Mouse (Mus musculus) forebrain, embryonic 12.5 days (tissue): ENCODE measurements at regions not wholly inside any gene's neighbourhood (a gene's known extent, or its start where the extent isn't known, plus 50 kb on each side); places are given as distances from the start of the nearest gene placed in this dataset.

Experiments used
- ATAC-seq: fragments of 200-750 bp; cut with Nextera tagmentation; 2 replicates; pipeline ENCODE4 v1.8.0; 2017; ENCODE audit warnings: moderate TSS enrichment; ENCODE audit not compliant: low FRiP score
- H3K27ac ChIP-seq: fragments of 300-500 bp; sonication (generic); 2 replicates; pipeline ENCODE4 v1.5.1; 2016; ENCODE audit warnings: mild to moderate bottlenecking
- H3K27me3 ChIP-seq: fragments of 300-500 bp; sonication (generic); 2 replicates; pipeline ENCODE4 v1.6.1; 2016; ENCODE audit warnings: mild to moderate bottlenecking
- H3K36me3 ChIP-seq: fragments of 300-500 bp; sonication (generic); replicated peaks from 2 replicates; pipeline ENCODE4 v1.6.1; 2016; ENCODE audit warnings: mild to moderate bottlenecking
- H3K4me1 ChIP-seq: fragments of 300-500 bp; sonication (generic); 2 replicates; pipeline ENCODE4 v1.6.1; 2016
- H3K4me2 ChIP-seq: fragments of 300-500 bp; sonication (generic); 2 replicates; pipeline ENCODE4 v1.6.1; 2016; ENCODE audit warnings: mild to moderate bottlenecking, moderate library complexity
- H3K4me3 ChIP-seq: fragments of 300-500 bp; sonication (generic); replicated peaks from 2 replicates; pipeline ENCODE4 v1.5.1; 2016; ENCODE audit warnings: mild to moderate bottlenecking
- H3K9ac ChIP-seq: fragments of 300-500 bp; sonication (generic); 2 replicates; pipeline ENCODE4 v1.6.1; 2016; ENCODE audit warnings: mild to moderate bottlenecking
- H3K9me3 ChIP-seq: fragments of 300-500 bp; sonication (generic); 2 replicates; pipeline ENCODE4 v1.6.1; 2016
- WGBS: fragments of 180-500 bp; shearing (Covaris S2); methylation state at CpG from one replicate; pipeline ENCODE4 v1.1.7; 2016; 5-methylcytosine and 5-hydroxymethylcytosine counted together

GRCm38 (mm10) chr9:61135917-61136316, 236.2 kb upstream of the Tle3 start:
- Histone ChIP-seq H3K27me3 (peaks cover 40% of the 10 kb centered on the region), H3K4me3 (no peak overlapping the region), H3K4me2 (no peak overlapping the region), H3K27ac (no peak overlapping the region; the same call in 1 of the 2 replicates), H3K36me3 (no peaks in the 10 kb centered on the region), H3K4me1 (peaks cover 17% of the 10 kb centered on the region), H3K9ac (no peak overlapping the region), H3K9me3 (no peaks in the 10 kb centered on the region)
- ATAC-seq: no peak
- 46% methylated on average over 3 of the region's 3 CpGs for WGBS

GRCm38 (mm10) chr9:61138741-61139368, 233.3 kb upstream of the Tle3 start:
- Histone ChIP-seq H3K27me3 (peaks cover 55% of the 10 kb centered on the region), H3K9ac (no peak overlapping the region), H3K4me3 (no peak overlapping the region), H3K27ac (no peak overlapping the region), H3K36me3 (no peaks in the 10 kb centered on the region), H3K9me3 (no peaks in the 10 kb centered on the region), H3K4me2 (no peak overlapping the region), H3K4me1 (peaks cover 16% of the 10 kb centered on the region)
- WGBS: 84% methylated on average over 11 of the region's 11 CpGs
- no peak for ATAC-seq

DNA sequence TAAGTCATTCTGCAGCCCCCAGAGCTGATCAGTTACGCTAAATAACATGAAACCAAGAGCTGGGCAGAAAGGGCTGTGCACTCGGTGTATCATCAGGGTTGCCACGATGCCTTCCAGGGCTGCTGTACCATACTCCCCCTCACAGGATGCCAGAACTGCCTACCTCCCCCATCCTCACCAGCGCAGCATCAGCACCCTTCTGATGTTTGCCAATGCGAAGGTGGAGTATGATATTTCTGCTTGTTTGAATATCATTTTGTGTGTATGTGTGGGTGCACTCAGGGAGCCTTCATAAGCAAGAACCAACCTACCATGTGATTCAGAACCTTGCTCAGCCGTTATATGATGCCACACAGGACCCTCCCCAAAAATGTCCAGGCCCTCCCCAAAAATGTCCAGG, 229.1 kb upstream of the Tle3 start:
- no peaks in the 10 kb centered on the region for H3K36me3 ChIP-seq
- WGBS: 90% methylated on average over 6 of the region's 6 CpGs
- peaks cover 64% of the 10 kb centered on the region for H3K27me3 ChIP-seq
- H3K4me2 ChIP-seq: no peak overlapping the region
- 0 out of 2 replicates have a peak, but pooled peaks cover 6% of the 10 kb centered on the region for H3K4me1 ChIP-seq
- no peak for ATAC-seq
- H3K9ac ChIP-seq: no peak overlapping the region
- H3K9me3 ChIP-seq: no peaks in the 10 kb centered on the region
- H3K4me3 ChIP-seq: no peak overlapping the region
- no peak overlapping the region for H3K27ac ChIP-seq

DNA sequence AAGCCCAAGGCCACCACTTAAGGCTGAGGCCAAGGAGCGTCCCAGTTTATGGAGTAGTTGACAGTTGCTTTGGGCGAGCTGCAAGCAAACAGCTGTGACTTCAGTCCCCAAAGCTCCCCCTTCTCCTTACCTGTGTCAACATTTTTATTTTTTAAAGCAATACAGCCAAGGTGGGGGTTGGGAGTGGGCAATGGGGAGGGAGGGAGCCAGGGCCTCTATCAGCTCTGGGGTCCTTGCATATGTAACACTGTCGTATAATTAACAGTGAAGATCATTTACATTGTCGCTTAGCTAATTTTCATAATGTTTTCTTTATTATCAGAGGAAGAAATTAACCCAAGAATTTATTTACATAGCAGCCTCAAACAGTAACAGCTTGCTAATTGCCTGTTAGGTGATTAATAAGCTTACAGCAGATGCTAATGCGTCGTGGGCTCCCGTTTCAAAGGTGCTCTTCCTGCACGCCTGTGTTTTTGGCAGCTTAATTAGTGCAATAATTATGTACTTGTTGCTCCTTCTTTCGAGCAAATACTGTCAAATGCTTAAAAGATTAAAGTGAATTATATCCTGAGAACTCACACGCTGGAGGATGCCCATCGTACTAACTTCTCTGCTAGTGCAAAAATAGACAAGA, 227.4 kb upstream of the Tle3 start:
- no peak overlapping the region for H3K9ac ChIP-seq
- no peak overlapping the region for H3K4me3 ChIP-seq
- no peaks in the 10 kb centered on the region for H3K9me3 ChIP-seq
- no peak overlapping the region for H3K27ac ChIP-seq
- H3K4me2 ChIP-seq: no peak overlapping the region
- 48% methylated on average over 11 of the region's 11 CpGs for WGBS
- no peaks in the 10 kb centered on the region for H3K36me3 ChIP-seq
- H3K4me1 ChIP-seq: 0 out of 2 replicates have a peak, but pooled peaks cover 6% of the 10 kb centered on the region
- H3K27me3 ChIP-seq: peaks cover 52% of the 10 kb centered on the region
- ATAC-seq: no peak

- Histone ChIP-seq H3K9me3 (no peaks in the 10 kb centered on the region), H3K27ac (no peak overlapping the region), H3K4me3 (no peak overlapping the region), H3K4me2 (no peak overlapping the region), H3K9ac (no peak overlapping the region), H3K27me3 (peaks cover 56% of the 10 kb centered on the region), H3K36me3 (no peaks in the 10 kb centered on the region), H3K4me1 (0 out of 2 replicates have a peak, but pooled peaks cover 6% of the 10 kb centered on the region)
- ATAC-seq: no peak
- WGBS: 87% methylated on average over 8 of the region's 8 CpGs
Measured at GRCm38 (mm10) chr9:61145738-61146137, 226.4 kb upstream of the Tle3 start.

DNA sequence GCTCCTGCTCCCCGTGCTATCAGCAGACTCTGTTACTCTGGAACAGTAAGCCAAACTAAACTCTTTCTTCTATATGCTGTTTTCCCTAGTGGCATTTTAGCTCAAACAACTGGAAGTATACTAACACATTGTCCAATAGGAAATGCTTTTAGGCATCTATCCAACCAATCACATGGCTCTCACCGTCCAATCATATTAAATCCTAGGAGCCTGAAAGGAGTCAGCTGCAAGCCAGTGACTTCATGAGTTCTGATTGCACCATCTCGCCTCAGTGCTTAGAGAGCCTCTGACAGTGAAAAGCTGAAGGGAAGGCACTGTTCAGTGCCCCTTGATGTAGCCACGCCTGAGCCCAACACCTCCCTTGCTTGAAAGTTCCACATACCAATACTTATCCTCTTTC, 221.0 kb upstream of the Tle3 start:
- no peaks in the 10 kb centered on the region for H3K36me3 ChIP-seq
- H3K4me1 ChIP-seq: peaks cover 25% of the 10 kb centered on the region
- WGBS: 81% methylated on average over 4 of the region's 4 CpGs
- H3K27ac ChIP-seq: no peak overlapping the region
- H3K4me2 ChIP-seq: no peak overlapping the region
- no peak for ATAC-seq
- H3K4me3 ChIP-seq: no peak overlapping the region
- H3K9me3 ChIP-seq: no peaks in the 10 kb centered on the region
- H3K27me3 ChIP-seq: peaks cover 49% of the 10 kb centered on the region
- H3K9ac ChIP-seq: no peak overlapping the region

DNA sequence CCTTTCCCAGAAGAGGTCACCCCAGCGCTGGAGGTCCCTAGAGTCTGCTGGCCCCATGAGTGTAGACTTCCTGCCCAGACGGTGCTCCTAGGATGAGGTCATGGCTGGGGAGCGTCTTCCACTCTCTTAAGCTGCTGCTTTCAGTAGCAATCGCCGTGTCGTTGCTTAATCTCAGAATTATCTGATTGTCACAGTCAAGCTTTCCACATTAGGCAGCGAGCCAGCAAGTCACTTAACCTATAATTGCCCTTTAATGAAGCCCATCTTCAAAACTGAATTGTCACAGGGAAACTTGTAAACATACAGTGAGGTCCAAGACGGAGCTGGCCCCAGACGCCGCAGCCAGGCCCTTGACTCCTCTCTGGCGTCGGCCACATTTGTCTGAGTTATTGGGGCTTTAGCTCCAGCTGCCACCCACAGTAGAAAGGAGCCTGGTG, 220.2 kb upstream of the Tle3 start:
- H3K27me3 ChIP-seq: peaks cover 53% of the 10 kb centered on the region
- no peak for ATAC-seq
- WGBS: 57% methylated on average over 12 of the region's 12 CpGs
- no peaks in the 10 kb centered on the region for H3K9me3 ChIP-seq
- peaks cover 25% of the 10 kb centered on the region for H3K4me1 ChIP-seq
- H3K4me2 ChIP-seq: no peak overlapping the region
- H3K4me3 ChIP-seq: no peak overlapping the region
- no peak overlapping the region for H3K27ac ChIP-seq
- H3K9ac ChIP-seq: no peak overlapping the region
- H3K36me3 ChIP-seq: no peaks in the 10 kb centered on the region

DNA sequence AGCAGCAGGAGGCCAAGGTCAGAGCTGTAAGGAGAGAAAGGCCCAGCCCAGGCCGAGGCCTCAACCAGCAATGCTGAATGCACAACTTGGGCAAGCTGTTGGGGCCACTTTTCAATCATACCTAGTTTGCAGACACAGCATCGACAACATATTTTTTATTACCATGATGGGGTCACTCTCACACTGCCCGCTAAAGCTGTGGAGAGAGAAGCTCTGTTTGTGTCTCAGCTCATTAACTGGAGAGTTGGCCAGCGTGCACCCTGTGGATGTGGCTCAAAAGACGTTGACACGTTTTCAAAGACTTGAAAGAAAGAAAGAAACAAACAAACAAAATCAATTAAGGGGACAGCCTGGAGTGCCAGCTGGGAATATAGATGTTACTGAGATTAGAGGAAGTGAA, 217.4 kb upstream of the Tle3 start:
- no peak overlapping the region for H3K27ac ChIP-seq
- H3K9me3 ChIP-seq: no peaks in the 10 kb centered on the region
- ATAC-seq: no peak
- peaks cover 32% of the 10 kb centered on the region for H3K4me1 ChIP-seq
- H3K4me3 ChIP-seq: no peak overlapping the region
- 11% methylated on average over 6 of the region's 6 CpGs for WGBS
- peaks cover 65% of the 10 kb centered on the region for H3K27me3 ChIP-seq
- no peaks in the 10 kb centered on the region for H3K36me3 ChIP-seq
- no peak overlapping the region for H3K9ac ChIP-seq
- H3K4me2 ChIP-seq: no peak overlapping the region

- Histone ChIP-seq H3K9ac (no peak overlapping the region), H3K9me3 (no peaks in the 10 kb centered on the region), H3K27ac (no peak overlapping the region), H3K4me1 (peaks cover 32% of the 10 kb centered on the region), H3K4me2 (no peak overlapping the region), H3K4me3 (no peak overlapping the region), H3K36me3 (no peaks in the 10 kb centered on the region), H3K27me3 (peaks cover 65% of the 10 kb centered on the region)
- 65% methylated on average over 14 of the region's 14 CpGs for WGBS
- ATAC-seq: no peak
Measured at GRCm38 (mm10) chr9:61155851-61156250, 216.3 kb upstream of the Tle3 start.

GRCm38 (mm10) chr9:61158192-61158770, 213.9 kb upstream of the Tle3 start:
- no peak overlapping the region for H3K4me2 ChIP-seq
- ATAC-seq: no peak
- WGBS: 65% methylated on average over 10 of the region's 10 CpGs
- H3K27me3 ChIP-seq: peaks cover 62% of the 10 kb centered on the region
- H3K36me3 ChIP-seq: no peaks in the 10 kb centered on the region
- no peak overlapping the region for H3K27ac ChIP-seq
- H3K9ac ChIP-seq: no peak overlapping the region
- no peaks in the 10 kb centered on the region for H3K9me3 ChIP-seq
- H3K4me3 ChIP-seq: no peak overlapping the region
- peaks cover 38% of the 10 kb centered on the region for H3K4me1 ChIP-seq

DNA sequence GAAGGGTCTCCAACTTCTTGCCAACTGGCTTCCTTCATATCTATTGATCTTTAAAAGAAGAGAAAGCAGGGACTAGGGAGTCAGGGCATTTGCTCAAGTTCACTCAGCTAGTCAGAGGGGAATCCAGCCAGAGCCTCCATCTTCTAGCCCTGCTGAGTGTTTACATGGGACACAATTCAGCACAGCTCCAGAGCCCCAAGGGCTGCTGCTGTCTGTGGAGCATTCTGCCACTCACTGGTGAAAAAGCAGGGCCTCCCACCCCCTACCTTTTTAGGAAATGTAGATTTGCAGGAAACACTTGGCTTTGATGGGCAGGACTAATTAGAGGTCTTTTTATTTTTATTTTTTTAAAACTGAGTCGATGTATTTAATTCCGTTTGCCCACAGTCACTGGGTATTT, 213.0 kb upstream of the Tle3 start:
- H3K9me3 ChIP-seq: no peaks in the 10 kb centered on the region
- no peak overlapping the region for H3K4me2 ChIP-seq
- peaks cover 59% of the 10 kb centered on the region for H3K27me3 ChIP-seq
- H3K9ac ChIP-seq: no peak overlapping the region
- H3K36me3 ChIP-seq: no peaks in the 10 kb centered on the region
- no peak overlapping the region for H3K4me3 ChIP-seq
- peaks cover 43% of the 10 kb centered on the region for H3K4me1 ChIP-seq
- ATAC-seq: no peak
- H3K27ac ChIP-seq: no peak overlapping the region
- WGBS: 46% methylated on average over 2 of the region's 2 CpGs

DNA sequence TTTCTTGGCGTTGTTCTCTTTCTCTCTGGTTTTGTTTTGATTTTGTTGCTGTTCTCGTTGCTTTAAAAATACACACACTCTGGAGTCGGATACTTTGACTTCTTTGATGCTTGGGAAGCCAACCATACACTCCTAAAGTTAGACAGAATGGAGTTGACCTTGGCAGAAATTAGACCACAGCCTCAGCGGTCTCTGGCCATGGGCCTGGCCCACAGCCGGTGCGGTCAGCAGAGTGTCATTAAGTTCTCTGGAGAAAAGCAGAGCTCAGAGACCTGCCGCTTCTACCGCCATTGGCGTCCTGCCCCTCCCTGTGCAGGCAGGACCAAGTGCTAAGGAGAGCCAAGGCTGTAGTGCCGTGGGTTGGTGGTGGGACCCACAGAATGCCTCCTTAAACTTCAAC, 212.6 kb upstream of the Tle3 start:
- Histone ChIP-seq H3K4me1 (peaks cover 44% of the 10 kb centered on the region), H3K9ac (no peak overlapping the region), H3K4me3 (no peak overlapping the region), H3K27ac (no peak overlapping the region), H3K4me2 (no peak overlapping the region), H3K9me3 (no peaks in the 10 kb centered on the region), H3K36me3 (no peaks in the 10 kb centered on the region), H3K27me3 (peaks cover 59% of the 10 kb centered on the region)
- no peak for ATAC-seq
- 83% methylated on average over 10 of the region's 10 CpGs for whole genome bisulfite sequencing

- Histone ChIP-seq H3K9me3 (no peaks in the 10 kb centered on the region), H3K4me1 (peaks cover 37% of the 10 kb centered on the region), H3K27me3 (peaks cover 53% of the 10 kb centered on the region), H3K4me3 (no peak overlapping the region), H3K9ac (no peak overlapping the region), H3K27ac (no peak overlapping the region), H3K4me2 (no peak overlapping the region), H3K36me3 (no peaks in the 10 kb centered on the region)
- ATAC-seq: no peak
- WGBS: 82% methylated on average over 10 of the region's 10 CpGs
Measured at GRCm38 (mm10) chr9:61162884-61163283, 209.3 kb upstream of the Tle3 start.
